Mouse (Mus musculus) heart, adult 2 months (tissue): ENCODE results near the gene Ppp2ca.

ENCODE experiments used
- CTCF ChIP-seq: fragments of 200-600 bp; IDR thresholded peaks from 2 replicates; pipeline ENCODE4 v1.8.1; 2022; ENCODE audit warnings: antibody characterized with exemption, mild to moderate bottlenecking, moderate library complexity
- POLR2A ChIP-seq: fragments of 200-500 bp; IDR thresholded peaks from 2 replicates; pipeline ENCODE4 v1.6.1; 2011; ENCODE audit warnings: mild to moderate bottlenecking, low read depth, low read length, control low read depth; ENCODE audit not compliant: insufficient read depth

DNA sequence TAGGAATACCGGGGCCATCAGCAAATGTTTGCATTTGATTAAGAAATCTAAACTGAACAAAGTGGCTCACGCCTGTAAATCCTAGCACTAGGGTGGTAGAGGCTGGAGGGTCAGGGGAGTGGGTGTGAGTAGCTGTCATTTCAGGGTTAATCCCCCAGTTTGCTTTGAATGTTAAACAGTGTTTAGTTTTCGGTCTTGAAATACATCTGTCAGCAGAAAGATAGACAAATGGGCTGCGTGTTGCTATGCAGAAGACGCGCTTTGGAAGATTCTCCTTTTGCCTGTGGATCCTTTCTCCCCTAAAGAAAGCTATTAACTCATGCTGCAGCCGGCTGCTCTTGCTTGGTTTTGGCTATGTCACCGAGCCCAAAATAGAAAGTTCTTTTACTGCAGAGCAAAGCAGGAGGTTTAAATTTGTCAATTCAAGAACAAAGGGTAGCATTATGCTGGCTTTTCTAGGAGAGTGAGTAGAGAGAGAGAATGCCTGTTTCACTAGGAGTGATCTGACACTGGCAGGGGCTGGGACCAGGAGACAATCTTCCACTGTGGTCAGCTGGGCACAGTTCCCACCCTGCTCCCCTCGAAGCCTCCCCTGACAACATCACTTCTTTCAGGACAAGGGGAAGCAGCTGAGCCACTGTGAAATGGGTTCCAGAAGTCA, 12.1 kb upstream of the Ppp2ca start:
- TF ChIP-seq POLR2A (no peak), CTCF (no peak)
